Mouse (Mus musculus): Measurements from ENCODE around the gene Rab28.

Gene Rab28

DNA sequence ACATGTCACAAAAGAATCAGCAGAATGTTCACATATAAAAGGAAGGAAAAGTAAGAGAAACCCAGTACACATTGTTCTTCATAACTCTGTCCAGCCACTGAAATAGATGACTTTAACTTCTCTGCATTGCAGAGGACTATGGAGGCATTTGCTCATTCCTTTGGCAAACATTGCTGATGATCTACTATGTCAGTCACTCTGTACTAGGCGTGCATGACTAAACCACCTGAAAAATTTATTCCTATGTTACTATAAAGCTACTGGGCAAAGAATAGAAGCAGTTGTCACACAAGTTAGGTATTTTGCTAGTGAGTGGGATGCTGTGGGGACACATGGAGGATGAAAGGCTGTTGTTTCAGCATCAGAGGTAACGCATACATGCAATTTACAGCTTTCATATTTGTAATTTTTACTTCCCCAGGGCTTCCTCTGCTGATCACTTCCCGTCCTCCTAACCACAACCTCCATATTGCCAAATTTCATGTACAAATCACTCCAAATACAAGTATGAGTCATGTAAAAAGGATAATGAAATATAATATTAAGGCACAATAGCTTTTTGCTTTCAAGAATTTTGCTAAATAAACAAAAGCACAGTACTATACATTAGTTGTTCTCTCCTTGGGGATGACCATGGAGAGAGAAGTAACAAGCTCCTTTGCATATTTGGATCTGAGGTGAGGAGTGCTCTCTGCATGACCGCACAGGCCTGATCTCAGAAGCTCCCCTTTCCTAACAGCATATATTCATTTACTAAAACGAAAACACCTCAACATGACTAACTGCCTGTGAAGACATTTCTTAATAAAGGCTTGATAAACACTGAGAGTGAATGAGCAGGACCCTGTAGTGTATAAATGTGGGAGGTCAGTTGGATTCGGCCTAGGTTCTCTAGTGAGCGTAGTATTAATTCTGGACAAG, 80.5 kb downstream of the Rab28 start:
- DNase-seq = no peak

- no peak for DNase-seq
These were observed 82.4 kb downstream of the Rab28 start for GRCm38 (mm10) chr5:41625544-41625943.

DNA sequence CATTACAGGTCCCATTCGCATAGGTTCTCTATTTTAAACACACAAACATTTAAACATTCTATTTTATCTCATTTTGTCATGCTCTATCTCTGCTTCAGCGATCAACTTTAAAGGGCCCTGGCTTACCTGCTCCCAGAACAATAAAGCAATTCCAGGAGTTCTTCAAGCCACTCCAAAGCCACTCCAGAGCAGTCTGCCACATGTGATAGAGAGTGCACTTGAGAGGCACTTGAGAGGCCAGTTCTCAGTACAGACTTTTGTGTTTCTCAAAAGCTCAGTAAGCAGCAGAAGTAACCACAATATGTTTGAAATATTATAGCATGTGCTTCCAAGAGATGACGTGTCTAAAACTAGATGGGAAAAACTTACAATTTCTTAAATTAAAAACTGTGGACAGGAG, 86.2 kb downstream of the Rab28 start:
- DNase-seq = no peak

DNA sequence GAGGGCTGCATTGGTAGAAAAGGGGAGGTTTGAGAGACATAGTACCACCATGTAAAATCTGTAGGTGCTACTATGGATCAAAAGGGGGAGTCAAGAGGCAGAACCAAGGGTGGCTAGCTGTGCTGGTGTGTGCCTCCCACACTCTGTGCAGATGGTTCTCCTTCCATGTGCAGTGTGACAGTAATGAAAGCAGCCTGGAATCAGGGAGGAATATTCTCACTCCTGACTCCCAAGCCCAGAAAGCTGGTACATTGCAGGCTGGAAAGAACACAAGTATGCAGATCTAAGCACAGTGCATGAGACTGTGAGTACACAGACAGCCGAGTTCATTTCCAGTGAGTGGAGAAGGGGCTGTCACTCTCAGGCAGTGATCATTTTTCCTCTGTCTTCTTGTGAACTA, 89.0 kb downstream of the Rab28 start:
- DNase-seq = no peak

- DNase-seq = peak; percentile 19
These were observed 97.4 kb downstream of the Rab28 start for GRCm38 (mm10) chr5:41610447-41611030.

DNA sequence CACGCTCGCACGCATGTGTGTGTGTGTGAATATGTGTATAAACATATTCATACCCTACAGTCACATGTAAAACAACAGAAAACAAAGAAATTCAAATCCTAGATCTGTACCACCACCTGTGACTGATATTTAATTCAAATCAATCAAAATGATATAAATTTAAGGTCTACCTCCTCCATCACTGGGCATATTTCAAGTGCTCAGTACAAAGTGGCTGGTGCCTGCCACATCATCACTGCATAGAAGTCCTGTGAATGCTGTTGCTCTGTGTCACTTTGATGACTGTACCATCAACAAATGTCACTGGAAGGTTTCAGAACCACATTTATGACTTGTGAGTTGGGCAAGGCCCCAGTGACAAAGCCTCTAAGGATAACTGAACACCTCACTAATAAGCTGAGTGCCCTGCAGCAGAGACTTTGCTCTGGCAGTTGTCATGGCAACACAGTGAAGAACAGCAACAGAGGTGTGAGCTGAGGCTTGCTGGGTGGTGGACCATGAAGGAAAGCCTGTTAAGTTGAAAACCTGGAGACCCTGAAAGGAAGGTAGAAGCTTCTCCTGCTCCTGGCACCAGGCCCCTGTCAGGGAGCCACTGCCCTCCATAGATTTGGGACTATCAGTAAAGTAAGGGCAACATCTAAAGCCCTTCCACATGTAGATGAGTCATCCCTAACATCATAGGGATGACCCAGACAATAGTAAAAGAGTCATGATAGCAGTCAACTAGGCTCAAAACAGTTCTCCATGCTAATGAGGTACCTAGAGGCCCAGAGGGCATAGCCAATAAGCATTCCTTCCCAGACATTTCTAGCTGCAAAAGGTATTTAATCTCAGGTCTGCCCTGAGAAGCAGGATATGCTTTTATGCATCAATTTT, 111.5 kb downstream of the Rab28 start:
- DNase-seq = no peak

DNA sequence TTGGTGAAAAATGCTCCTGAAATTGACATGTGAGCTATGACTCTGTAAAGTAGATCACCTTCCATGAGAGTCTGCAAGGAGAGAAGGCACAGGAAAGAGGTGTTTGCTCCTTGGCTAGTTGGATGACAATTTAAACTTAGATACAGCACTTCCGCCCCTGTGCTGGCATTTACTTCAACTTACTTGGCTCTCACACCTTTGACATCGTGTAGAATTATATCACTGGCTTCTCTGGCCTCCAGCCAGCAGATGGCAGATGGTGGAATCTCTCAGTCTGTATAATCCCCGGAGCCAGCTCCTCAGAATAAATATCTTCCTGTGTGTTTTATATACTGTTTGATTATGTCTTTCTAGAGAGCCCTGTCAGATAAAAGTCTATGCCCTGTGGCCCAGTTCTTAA, 112.8 kb downstream of the Rab28 start:
- DNase-seq = no peak

- DNase-seq = no peak
These were observed 129.9 kb downstream of the Rab28 start for GRCm38 (mm10) chr5:41578051-41578450.
